Mouse (Mus musculus): ENCODE measurements around the gene Sycp1.
A peak's percentile ranks its signal among the peaks of the same experiment; 100 is the strongest.

Sycp1 gene

DNA sequence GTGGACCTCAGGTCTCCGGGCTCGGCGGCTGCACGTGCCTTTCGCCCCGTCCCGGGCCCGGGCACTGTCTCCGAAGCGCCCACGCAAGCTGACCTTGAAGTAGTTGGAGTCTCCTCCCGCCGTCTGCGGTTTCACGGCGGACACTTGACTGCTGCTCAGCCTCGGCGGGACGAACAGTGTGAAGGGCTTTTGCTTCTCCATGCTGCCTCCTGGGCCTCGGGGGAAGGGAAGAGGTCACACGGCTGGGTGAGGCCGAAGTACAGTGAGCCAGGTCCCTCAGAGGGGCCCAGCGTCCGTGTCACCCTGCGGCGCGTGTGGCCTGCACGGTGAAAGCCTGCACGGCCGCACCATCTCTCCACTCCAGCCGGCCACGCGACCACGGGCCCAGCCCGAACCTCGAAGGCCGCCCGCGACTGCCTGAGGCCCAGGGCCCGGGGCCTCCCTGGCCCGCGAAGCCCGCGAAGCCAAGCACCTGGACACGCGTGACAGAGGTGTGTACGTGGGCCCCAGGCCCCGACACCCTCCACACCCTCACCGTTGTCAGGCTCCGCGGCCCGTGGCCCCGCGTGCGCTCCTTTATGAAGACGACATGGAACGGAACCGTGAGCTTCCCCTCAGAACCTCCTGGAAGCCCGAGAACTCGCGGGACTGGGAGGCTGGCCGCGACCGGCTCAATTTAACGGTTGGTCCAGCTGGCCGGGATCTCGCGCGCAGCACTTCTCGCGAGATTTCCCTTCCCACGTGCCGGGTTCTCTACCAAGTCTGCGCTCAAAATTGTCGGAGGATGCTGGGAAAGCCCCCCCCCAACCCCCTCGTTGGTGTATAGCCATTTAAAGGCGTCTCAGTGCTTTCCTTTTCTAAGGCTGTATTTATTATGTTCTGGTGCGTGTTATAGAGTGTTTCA, at the start of gene Sycp1:
Sycp1 (minus strand) TSS at position 650 of the 904 bp plus-strand sequence.
- peak in 1 of 2 experiments; percentile 37 for DNase-seq

DNA sequence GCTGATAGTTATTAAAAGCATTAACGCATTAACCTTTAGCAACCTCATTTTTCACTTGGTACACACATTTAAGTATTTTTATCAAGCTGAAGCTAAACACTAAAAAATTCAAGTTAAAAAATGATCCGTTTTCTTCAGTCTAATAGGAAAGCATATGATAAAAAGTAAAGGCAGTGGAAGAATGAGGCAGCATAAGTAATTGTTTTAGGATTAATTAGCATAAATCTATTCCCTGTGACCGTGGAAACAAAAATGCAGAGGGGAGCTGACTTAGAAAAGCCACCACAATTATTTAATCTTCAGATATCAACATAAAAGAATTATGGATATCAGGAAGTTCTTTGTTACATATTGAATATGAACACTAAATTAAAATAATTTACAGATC, 44.4 kb upstream of the Sycp1 start:
- no peak for DNase-seq

DNA sequence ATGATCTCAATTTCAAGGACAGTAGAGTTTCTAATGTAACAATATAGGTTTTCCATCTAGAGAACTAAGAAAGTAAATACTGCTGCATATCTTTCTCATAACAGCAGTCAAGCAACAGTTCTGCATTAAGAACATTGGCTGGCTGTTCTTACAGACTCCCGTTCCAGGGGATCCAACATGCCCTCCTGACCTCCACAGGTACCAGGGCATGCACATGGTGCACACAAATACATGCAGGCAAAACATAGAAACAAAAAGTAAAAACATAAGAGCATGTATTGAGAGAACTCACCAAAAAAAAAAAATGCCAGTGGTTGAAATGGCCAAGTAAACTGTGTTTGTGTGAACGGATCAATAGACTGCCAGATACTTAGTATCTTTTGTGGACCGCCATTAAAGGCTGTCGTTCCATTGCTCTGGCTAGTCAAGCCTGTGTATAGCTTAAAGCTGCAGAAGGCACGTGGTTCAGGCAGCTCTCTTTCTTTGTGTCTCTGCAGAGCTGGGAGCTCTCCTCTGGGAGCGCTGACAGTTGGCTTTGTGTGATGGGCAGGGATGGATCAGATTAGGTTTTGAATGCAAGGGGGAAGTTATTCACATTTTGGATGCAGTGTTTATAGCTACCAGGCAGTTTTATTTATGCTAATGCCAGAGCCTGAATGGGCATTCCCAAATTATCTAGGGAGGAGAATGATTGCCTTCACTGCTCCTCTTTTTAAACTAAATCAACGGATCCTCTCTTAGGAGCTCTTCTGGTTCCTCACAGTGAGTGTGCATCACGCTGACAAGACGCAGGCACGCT, 43.8 kb upstream of the Sycp1 start:
- no peak for DNase-seq

DNA sequence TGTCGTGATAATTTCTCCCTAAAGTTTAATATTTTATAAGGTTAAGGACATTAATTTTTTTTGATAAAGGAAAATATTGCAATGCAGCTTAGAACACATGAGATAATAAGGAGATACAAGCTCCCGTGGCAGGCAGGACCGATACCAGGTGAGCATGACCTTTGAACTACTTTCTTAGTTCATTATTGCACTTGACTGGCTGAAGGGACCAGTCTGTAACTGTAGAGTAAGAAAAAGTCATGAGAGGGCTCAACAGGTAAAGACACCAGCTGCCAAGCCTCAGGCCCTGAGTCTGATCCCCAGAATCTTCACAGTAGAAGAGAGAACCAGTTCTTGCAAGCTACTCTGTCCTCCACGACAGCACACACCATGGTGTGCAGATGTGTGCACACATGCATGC, 41.0 kb upstream of the Sycp1 start:
- no peak for DNase-seq

DNA sequence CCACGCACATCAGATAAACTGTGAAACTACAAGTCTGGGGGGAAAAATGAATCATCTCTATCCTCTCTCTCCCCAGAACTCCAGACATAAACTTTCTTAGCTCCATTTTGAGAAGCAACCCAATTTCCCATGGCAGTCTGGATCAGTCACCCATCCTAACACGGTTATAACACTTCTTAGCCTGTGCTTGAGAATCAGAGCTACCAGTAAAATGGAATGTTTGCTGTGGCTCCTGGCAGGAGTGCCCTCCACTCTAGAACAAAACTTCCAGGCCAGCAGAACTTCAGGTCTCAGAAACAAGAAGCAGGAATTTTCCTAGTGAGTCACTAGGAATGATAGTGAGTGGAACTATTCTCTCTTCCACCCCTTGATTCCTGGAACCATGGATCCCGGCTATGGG, 34.6 kb upstream of the Sycp1 start:
- DNase-seq, result no peak

DNA sequence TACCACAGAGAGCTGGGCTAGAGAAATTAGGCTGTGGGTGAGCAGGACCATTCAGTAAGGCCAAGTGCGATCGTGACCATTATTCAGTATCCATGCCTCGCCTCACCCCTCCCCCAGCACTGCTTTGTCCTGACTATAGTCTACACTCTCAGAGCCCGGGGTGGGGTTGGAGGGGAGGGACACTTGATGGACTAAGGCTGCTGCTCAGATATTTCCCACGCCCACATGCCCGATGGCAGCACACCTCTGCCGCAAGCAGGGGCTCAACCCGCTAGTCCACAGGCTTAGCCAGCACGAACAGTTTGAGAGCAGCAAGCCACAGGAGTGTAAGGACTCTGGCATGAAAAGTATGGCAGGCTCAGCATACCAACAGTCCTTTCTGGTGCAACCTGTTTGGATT, 34.2 kb upstream of the Sycp1 start:
- no peak for DNase-seq

DNA sequence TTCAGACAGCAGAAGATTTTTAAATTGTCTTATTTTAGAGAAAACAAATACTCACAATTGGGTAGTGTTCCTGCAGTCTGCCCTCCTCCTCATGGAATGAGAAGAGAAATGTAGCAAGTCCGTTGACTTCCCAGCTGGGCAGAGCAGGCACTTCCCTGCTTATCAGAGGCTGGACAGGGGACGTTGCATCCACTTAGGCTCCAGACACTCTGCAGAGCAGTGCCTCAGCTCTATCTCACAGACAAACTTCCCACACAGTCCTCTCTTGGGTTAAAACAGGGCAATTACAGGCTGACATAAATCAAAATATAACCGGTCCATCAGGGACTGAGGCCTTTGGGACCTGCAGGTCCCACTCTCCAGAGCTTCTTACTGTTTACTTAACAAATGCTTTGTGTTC, 28.1 kb upstream of the Sycp1 start, which contains the start of gene Nr1h5:
Nr1h5 (minus strand) TSS at position 101 of the 400 bp plus-strand sequence.
- no peak for DNase-seq

DNA sequence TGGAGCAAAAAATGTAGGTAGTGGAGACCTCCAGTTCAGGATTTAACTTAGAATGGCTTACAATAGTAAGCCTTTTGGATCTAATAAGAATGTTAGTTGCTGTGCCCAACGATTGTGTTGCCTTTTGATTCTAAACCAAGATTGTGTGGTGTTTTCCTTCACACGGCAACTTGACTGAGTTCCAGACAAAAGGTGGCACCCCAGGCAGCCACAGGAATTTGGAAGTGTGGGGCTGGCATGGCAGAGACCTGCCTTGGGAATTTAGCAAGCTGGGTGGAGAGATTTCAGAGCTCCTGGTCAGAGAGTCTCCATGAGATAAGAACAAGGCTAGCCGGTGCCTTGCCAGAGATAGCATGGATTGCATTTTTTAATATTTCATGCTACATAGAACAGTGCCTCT, 19.7 kb upstream of the Sycp1 start:
- DNase-seq, result no peak

DNA sequence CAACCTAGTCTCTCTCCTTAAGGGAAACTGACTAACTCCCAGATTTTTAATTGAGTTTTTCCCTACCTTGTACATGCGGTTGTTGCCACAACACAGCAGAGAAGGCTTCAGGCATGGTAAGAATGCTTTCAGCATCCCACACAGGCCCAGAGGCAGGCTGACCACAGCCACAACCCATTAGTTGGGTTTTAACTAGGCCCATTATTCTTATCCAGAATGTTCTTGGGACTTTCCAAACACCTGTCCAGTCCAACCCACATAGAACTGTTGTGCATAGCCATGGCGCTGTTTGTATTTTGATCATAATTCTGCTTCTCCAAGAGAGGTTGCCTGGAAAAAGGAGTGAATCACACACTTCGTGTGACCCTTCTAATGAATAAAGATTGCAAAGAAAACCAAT, 19.2 kb upstream of the Sycp1 start:
- no peak for DNase-seq

DNA sequence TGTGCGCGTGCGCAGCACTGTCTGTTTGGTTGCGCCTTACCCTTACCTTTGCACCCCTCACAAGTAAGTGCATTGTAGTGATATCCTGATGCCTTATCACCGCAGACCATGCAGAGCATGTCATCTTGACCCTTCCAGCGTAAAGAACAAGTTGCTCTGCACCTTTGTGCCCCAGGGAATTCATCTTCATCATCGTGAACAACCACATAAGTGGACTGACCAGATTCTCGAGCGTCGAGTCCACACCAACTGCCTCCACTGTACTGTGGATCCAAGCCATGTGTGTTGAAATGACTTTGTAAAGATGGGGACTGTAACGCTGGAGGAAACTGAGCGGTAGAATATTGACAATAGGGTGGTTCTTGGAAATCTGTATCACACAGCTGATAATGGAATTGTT, 18.6 kb upstream of the Sycp1 start:
- no peak for DNase-seq

DNA sequence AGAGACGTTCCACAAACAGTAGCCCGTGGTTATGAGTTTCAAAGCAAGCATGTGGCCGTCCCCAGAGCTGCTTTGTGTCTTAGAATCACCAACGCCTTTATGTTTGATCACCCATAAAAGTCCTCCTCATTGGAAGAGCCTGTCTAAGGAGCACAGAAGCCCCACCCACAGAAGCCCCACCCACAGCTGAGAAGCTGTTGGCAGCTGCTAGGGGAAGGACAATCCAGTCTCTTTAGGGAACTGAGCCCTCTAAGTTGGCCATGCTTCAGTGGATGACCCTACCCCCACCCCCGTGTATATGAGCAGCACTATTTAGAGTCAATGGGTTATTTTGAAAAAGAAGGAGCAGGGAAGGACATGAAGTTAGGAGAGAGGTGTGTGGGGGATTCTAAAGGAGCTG, 11.0 kb upstream of the Sycp1 start:
- DNase-seq, result no peak

DNA sequence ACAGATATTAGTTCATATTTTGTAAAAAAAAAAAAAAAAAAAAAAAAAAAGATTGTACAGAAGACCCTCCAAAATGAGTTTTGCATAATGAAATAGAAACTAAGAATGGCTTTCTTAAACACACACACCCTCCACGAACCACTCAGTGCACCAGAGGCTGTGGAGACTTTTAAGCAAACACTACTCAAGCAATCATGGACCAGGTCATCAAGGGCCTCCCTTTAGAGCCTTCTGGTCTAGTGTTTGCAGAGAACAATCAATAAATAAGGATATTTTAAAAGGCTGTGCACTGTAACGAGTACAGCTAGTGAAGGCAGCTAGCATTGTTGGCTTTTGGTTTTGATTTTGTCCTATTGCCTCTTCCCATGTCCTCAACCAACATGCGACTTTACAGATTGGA, 10.4 kb upstream of the Sycp1 start:
- DNase-seq, result no peak

DNA sequence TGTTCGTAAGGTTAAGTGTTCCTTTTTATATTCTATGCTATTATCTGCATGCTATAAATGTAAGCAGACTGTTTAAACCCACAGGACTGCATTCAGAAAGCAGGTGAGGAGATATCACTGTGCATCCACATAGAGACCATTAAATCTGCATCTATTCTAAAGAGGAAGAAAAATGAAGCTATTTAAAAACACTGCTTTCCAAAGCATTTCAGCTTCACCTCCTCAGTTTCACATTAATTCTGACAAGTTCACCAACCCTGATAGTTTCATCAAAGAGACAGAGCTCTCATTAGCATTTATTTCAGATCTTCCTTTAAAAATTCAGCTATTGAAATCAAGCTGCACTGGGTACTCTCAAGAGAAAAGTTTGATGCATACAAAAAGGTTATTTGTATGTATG, 2.2 kb upstream of the Sycp1 start:
- DNase-seq, result no peak

DNA sequence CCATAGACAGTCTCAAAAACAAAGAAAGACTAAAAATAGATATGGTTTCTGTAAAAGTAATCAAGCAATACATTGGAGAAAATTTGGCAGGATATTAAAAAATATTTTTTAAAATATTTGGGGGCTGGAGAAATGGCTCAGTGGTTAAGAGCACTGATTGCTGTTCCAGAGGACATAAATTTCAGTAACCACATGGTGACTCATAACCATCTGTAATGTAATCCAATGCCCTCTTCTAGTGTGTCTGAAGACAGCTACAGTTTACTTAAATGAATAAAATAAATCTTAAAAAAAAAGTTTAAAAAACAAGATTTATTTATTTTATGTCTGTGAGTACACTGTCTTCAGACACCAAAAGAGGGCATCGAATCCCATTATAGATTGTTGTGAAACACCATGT, 36.8 kb downstream of the Sycp1 start:
- no peak for DNase-seq

DNA sequence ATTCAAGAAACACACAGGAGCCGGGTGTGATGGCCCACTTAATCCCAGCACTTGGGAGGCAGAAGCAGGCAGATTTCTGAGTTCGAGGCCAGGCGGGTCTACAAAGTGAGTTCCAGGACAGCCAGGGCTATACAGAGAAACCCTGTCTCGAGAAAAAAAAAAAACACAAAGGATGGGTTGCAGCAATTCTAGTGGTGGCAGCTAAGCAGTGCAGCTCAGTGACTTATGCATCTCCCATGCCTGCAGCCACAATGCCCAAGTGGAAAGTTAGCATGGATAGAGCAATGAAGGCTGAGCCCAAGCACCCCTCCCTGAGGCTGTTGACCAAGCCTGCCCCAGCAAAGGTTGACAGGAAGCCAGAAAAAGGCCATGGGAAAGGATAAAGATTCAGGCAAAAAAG, 55.4 kb downstream of the Sycp1 start:
- no peak for DNase-seq

DNA sequence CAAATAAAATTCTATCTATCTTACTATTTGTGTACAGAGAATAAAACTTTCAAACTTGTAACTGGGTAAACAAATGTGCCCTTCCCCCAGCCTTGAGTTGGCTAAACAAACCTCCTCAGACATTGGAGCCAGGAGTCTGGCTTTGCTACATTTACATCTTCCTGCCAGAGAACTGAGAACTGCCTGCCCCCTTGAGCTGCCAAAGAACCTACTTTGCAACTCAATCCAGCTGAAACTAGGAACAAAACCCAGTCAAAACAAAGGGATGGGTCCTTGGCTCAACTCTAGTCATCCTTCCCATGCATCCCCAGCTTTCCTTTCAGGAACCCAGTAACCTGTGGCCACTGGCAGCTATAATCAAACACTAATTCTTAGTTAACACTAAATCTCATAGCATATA, 87.2 kb downstream of the Sycp1 start:
- DNase-seq, result no peak

DNA sequence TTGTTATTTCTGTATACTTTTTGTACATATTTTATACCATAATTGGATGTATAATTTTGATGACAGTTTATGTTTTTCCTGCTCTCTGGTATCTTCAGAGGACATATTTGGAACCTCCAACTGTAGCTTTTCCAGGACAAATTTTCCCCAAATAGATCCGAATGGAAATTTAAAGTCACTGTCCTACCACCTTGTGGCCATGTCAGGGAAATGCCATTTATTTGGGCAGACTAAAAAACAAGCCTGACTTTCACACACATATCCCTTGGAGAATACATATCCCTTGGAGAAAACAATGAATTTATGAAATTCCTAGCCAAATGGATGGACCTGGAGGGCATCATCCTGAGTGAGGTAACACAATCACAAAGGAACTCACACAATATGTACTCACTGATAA, 93.5 kb downstream of the Sycp1 start:
- no peak for DNase-seq

DNA sequence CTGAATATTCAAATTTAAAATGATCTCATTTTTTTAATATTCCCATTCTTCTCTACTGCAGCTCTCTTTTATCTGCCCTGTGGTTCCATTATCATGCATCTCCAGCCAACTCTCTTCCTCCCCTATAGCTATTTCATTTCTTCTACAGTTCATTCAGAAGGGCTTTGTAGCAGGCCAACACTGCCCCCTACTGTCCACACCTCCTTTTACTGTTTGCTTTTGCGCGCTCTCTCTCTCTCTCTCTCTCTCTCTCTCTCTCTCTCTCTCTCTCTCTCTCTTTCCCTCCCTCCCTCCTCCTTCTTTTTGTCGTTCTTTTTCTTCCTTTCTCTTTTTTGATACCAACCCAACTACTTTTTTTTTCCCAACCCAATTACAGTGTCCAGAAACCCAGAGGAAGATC, 132.0 kb downstream of the Sycp1 start:
- DNase-seq, result peak; percentile 70 to 88

DNA sequence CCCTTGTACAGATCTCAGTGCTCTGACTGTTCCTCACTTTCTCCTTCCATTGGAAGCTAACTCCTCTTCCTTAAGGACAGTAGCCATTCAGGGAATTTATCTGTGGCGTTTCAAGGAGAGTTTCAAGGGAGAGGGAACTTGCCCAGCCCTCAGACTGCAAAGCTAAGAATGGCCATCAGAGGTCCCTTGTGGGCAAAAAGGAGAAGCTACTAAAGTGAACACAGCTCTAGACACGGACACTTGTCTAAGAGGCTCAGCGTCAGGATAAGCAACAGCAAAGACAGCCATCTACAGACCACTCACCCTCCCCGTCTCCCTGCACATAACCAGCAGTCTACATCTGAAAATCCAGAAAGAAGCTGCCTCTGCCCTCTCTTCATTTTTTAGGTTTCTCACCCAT, 148.5 kb downstream of the Sycp1 start:
- DNase-seq, result no peak

DNA sequence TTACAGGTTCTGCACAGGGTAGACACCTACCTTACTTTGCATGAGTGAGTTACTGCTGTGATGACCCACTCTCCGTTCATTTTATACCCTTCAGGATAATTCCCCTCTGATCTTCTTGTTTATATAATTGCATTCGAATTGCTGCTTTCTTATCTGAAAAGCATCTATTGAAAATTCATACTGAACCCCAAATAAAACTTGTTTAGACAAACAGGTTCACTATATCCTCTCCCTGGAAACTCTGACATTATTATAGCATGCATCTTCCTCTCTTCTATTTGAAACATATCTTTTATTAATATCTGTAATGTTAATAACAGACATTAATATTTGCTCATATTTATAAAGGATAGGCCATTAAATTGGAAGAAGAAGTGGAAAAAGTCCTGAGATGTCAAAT, 153.3 kb downstream of the Sycp1 start, which contains the start of gene Tshb:
Tshb (minus strand) TSS at position 101 of the 400 bp plus-strand sequence.
- DNase-seq, result no peak

DNA sequence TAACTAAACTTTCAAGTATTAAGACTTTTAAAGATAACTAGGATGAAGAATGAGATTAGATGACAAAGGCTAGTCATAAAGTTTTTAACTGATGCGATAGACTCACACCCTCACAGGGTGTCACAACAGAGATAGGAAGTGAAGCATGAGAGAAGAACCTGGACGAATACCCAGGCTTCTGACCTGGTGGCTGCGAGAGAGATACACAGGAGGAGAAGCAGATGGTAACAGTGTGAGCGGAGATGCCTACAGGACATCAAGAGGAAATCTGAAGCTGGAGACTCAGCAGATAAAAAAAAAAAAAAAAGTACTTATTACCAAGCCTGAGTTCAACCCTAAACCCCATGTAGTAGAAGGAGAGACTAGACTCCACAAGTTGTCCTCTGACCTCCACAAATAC, 162.9 kb downstream of the Sycp1 start:
- no peak for DNase-seq
